Mouse (Mus musculus) ES-E14 (cell line): ENCODE measurements around the gene 9930021J03Rik.

Experiments
- HCFC1 ChIP-seq: IDR thresholded peaks from 2 replicates; pipeline ENCODE4 v1.6.1; 2012; ENCODE audit warnings: low read length, inconsistent platforms, borderline replicate concordance; ENCODE audit not compliant: insufficient read depth
- ZC3H11A ChIP-seq: IDR thresholded peaks from 2 replicates; pipeline ENCODE4 v1.6.1; 2012; ENCODE audit warnings: low read depth, mild to moderate bottlenecking, inconsistent platforms, low read length, borderline replicate concordance

- no peak for TF ChIP-seq HCFC1
- TF ChIP-seq ZC3H11A = no peak
These were observed 22.8 kb upstream of the 9930021J03Rik start for GRCm38 (mm10) chr19:29828558-29828957.
